Comparison of ENCODE assay signal across 13 mouse cellular contexts in the genomic region with DNA sequence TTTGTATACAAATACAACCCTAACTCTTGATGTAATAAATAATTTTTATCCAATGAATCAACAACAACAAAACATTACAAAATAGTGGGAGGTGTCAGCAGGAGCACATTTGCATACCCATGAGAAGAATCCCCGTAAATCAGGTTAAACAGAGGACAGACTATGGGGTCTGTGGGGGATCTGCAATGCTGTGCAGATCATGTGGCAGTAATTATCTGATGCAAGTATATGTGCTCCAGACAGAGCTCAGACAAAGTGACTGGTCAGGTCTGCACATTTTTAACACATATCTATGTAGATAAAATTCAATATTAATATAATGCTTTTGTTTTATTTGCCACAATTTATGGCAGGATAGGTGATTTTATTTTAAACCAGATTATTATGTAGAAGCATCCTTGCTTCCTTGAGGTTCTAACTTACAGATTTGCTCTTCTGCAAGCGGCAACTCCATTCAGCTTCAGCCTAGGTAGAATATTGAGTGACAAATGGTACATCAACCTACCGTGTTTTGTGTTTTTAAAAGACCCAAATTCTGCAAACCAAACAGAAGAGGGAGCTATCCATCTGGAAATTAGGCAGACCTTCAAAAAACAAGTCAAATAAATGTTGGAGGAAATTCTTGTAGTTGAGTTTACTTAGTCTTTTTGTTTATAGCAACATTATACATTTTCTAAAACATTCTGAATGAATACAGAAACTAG.
A peak's percentile ranks its signal among the peaks of the same experiment; 100 is the strongest.
DNase-seq lines count a peak whose midpoint lies in the region; ATAC-seq lines count a peak whose summit lies in the region.
"Had no signal": no experiment of that assay in that cellular context is flagged by ENCODE, and none has a peak within 500 bp of the region (broad histone marks: within the 10 kb centered on the region; RNA-seq: fewer than 3 reads in every experiment).

No protein-coding gene starts in this region.

- H3K9me3 ChIP-seq in forebrain, embryonic 12.5 days: no peaks in the 10 kb centered on the region
- H3K9me3 ChIP-seq in forebrain, embryonic 15.5 days: no peaks in the 10 kb centered on the region
- no peaks in the 10 kb centered on the region for H3K9me3 ChIP-seq in neural tube, embryonic 11.5 days (ENCODE audit: control insufficient read depth, low read length)
- no peaks in the 10 kb centered on the region for H3K9me3 ChIP-seq in midbrain, embryonic 12.5 days
- H3K9me3 ChIP-seq: heart, embryonic 15.5 days had no signal

- peak; percentile 37; the same call in 1 of the 2 replicates for ATAC-seq in forebrain, embryonic 12.5 days (ENCODE audit: low FRiP score)
- ATAC-seq in forebrain, embryonic 15.5 days (replicated peaks): no peak
- ATAC-seq in neural tube, embryonic 11.5 days (ENCODE audit: insufficient read depth, low FRiP score, low TSS enrichment): peak; percentile 51; the same call in 1 of the 2 replicates
- ATAC-seq in midbrain, embryonic 12.5 days (ENCODE audit: low FRiP score, low read depth): peak; percentile 45; the same call in 1 of the 2 replicates

- H3K36me3 ChIP-seq in forebrain, embryonic 12.5 days (replicated peaks): no peaks in the 10 kb centered on the region
- no peaks in the 10 kb centered on the region for H3K36me3 ChIP-seq in forebrain, embryonic 15.5 days
- H3K36me3 ChIP-seq in neural tube, embryonic 11.5 days (ENCODE audit: control insufficient read depth, insufficient read depth, low read length): no peaks in the 10 kb centered on the region
- no peaks in the 10 kb centered on the region for H3K36me3 ChIP-seq in midbrain, embryonic 12.5 days
- H3K36me3 ChIP-seq: heart, embryonic 15.5 days had no signal

- H3K4me2 ChIP-seq in forebrain, embryonic 12.5 days: no peak overlapping the region
- H3K4me2 ChIP-seq in forebrain, embryonic 15.5 days (replicated peaks): no peak overlapping the region
- H3K4me2 ChIP-seq in neural tube, embryonic 11.5 days (ENCODE audit: low read depth): no peak overlapping the region
- H3K4me2 ChIP-seq in midbrain, embryonic 12.5 days (replicated peaks): no peak overlapping the region
- H3K4me2 ChIP-seq: heart, embryonic 15.5 days; liver, embryonic 11.5 days had no signal

- H3K4me1 ChIP-seq in forebrain, embryonic 12.5 days: peaks cover 6% of the 10 kb centered on the region
- H3K4me1 ChIP-seq in forebrain, embryonic 15.5 days: peaks cover 6% of the 10 kb centered on the region
- 0 out of 2 replicates have a peak, but pooled peaks cover 3% of the 10 kb centered on the region for H3K4me1 ChIP-seq in neural tube, embryonic 11.5 days (ENCODE audit: control insufficient read depth, insufficient read depth, low read length)
- H3K4me1 ChIP-seq in midbrain, embryonic 12.5 days: peaks cover 17% of the 10 kb centered on the region
- H3K4me1 ChIP-seq: heart, embryonic 15.5 days had no signal

- WGBS in forebrain, embryonic 12.5 days: 27% methylated on average over 3 of the region's 3 CpGs
- 38% methylated on average over 3 of the region's 3 CpGs for WGBS in forebrain, embryonic 15.5 days
- 19% methylated on average over 3 of the region's 3 CpGs for WGBS in neural tube, embryonic 11.5 days
- WGBS in midbrain, embryonic 12.5 days: 26% methylated on average over 3 of the region's 3 CpGs

- no peak overlapping the region for H3K4me3 ChIP-seq in forebrain, embryonic 12.5 days (replicated peaks)
- H3K4me3 ChIP-seq in forebrain, embryonic 15.5 days: no peak overlapping the region
- no peak overlapping the region for H3K4me3 ChIP-seq in neural tube, embryonic 11.5 days (ENCODE audit: low read depth, low read length)
- no peak overlapping the region for H3K4me3 ChIP-seq in midbrain, embryonic 12.5 days
- H3K4me3 ChIP-seq: heart, embryonic 15.5 days had no signal

- DNase-seq in neural tube, embryonic 11.5 days (ENCODE audit: low spot score): no peak
- no peak for DNase-seq in neural tube, embryonic 10.5 days (ENCODE audit: extremely low spot score, low spot score)
- no peak for DNase-seq in cerebellum, adult 9-10 months
- DNase-seq in spleen, postnatal 10 days (ENCODE audit: low spot score in 2 of 2): no peak
- DNase-seq in yolk sac, embryonic 10.5 days (ENCODE audit: low spot score): no peak
- DNase-seq: B cell, adult 2 months; thymus, postnatal 36 days had no signal

- H3K9ac ChIP-seq in forebrain, embryonic 12.5 days: no peak overlapping the region
- H3K9ac ChIP-seq in forebrain, embryonic 15.5 days (replicated peaks): no peak overlapping the region
- H3K9ac ChIP-seq in neural tube, embryonic 11.5 days (ENCODE audit: low read length): no peak overlapping the region
- no peak overlapping the region for H3K9ac ChIP-seq in midbrain, embryonic 12.5 days (replicated peaks)
- H3K9ac ChIP-seq: heart, embryonic 15.5 days had no signal

- no peak overlapping the region for H3K27ac ChIP-seq in forebrain, embryonic 12.5 days
- no peak overlapping the region for H3K27ac ChIP-seq in forebrain, embryonic 15.5 days (replicated peaks)
- no peak overlapping the region for H3K27ac ChIP-seq in neural tube, embryonic 11.5 days (ENCODE audit: low read depth, low read length)
- no peak overlapping the region for H3K27ac ChIP-seq in midbrain, embryonic 12.5 days (replicated peaks)
- H3K27ac ChIP-seq: heart, embryonic 15.5 days; macrophage had no signal

- H3K27me3 ChIP-seq in forebrain, embryonic 12.5 days: no peaks in the 10 kb centered on the region
- no peaks in the 10 kb centered on the region for H3K27me3 ChIP-seq in forebrain, embryonic 15.5 days
- peaks cover 9% of the 10 kb centered on the region; the same call in 1 of the 2 replicates for H3K27me3 ChIP-seq in neural tube, embryonic 11.5 days (ENCODE audit: control insufficient read depth, insufficient read depth, low read length)
- H3K27me3 ChIP-seq in midbrain, embryonic 12.5 days: no peaks in the 10 kb centered on the region
- H3K27me3 ChIP-seq: heart, embryonic 15.5 days had no signal
